Mouse (Mus musculus) left cerebral cortex, postnatal 10 days (tissue): ENCODE data around the gene Xpo1. TPM values are rescaled to one million over a fixed set of nuclear protein-coding genes. Genes with fewer than 3 reads are reported as not detected.

Source experiments
- DNase-seq, 2 experiments: peaks; one replicate each; pipeline ENCODE4 v3.0.0; 2021 to 2022; ENCODE audit warnings: low spot score in 2 of 2, mixed read lengths in 1 of 2; ENCODE audit errors: extremely low spot score in 1 of 2
- intact Hi-C: fragments of 180-260 bp; cut with DNase I; formaldehyde crosslinking; loops from one replicate; pipeline ENCODE4 v1.15.1; 2025
- total RNA-seq, 2 experiments: library from RNA; stranded (reverse); gene quantifications; 2 replicates each; pipeline ENCODE4 v1.2.3; 2021

Gene Xpo1
- total RNA-seq: 10 to 100 TPM; 79.3 to 82.3 TPM

DNA sequence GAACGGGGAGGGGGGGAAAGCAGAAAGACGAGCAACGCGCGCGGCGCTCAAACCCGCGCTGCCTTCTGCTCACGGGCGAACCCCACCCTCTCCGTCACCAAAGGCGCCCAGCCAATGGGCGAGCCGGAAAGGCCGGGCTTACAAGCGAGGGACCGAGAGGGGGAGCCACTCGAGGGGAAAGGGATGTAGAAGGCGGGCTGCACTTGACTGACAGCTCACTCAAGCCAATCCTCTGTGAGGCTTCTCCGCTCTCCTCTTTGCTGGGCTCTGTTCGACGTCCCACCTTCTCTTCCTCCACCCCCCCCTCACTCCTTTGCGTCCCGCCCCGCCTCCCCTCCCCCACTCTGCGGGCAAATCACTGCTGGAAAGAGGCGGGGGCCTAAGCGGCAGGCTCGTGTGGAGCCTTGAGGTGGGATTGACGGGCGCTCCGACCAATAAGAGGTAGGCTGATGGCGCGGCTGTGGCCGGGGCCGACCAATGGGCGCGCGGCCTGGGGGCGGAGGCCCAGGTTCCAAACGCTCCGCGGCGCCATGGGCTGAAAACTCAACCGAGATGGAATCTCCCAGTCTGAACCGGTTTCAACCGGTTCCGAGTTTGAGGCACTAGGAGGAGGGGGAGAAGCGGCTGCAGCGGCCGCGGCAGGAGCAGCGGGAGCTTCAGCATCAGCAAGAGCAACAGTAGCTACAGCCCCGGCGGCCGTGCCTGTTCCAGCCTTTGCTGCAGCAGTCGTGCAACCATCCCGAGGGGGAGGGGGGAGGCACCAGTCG, at the start of gene Xpo1:
Gene Xpo1 (plus strand): TSS at position 615 of the 767 bp plus-strand sequence.
- peak; percentile 100 for DNase-seq
- intact Hi-C loops: loop anchor here (5.0 kb wide), 3 partner anchors 103 to 248 kb away; partner anchors contain the start of gene Fam161a

DNA sequence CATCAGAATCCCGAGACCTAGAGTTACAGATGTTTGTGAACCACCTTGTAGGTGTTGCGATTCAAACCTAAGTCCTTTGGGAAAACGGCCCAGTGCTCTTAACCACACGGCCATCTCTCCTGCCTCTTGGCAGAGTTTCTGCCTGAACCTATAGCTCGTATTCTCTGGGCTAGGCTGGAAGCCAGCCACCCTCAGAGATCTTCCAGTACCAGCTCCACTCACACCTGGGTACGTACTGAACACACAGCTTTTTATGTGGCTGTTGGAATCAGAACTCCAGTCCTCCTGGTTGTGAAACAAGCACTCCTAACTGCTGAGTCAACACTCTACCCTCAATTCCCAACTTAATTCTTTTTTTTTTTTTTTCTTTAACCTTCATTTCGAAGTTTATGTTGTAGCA, 46.1 kb upstream of the Xpo1 start:
- intact Hi-C loops: no loop called here
- DNase-seq: no peak

DNA sequence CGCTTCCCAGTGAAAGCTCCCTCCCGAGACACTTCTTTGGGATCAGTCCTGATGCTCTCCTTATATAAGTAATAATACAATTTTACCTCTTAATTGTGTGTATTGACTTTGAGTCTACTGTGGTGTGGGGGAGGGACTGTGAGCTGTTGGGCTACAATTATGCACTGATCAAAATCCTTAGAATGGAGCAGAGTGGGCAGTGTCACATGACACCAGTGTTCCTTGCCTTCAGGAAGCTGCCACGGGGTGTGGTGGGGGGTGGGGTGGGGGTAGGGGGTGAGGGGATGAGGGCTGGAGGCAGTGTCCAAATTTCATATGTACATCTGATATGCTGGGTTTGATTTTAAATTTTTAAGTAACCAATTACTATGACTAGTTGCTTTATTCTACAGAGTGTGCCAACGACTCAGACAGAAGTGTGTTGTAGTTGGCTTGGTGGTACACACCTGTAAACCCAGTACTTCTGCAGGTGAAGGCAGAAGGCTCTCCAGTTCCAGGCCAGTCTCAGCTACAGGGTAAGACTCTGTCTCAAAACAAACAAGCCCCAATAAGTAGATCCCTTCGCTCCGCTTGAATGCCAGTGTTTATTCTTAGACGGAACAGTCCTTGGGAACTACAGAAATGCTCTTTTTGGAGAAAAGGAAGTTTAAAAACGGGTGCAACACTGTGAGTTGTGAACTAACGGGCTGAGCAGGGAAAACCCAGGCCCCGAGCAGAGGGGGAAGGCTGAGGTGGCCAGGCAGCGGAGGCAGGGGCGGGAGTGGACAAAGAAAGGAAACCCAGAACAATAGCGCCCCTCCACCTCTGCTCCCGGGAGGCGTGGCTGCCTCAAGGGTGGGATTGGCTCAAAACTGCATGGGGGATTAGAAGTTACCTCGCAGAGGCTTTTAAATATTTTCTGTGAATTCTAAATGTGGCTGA, 45.0 kb upstream of the Xpo1 start:
- intact Hi-C loops: no loop called here
- DNase-seq: peak in 1 of 2 experiments; percentile 85

DNA sequence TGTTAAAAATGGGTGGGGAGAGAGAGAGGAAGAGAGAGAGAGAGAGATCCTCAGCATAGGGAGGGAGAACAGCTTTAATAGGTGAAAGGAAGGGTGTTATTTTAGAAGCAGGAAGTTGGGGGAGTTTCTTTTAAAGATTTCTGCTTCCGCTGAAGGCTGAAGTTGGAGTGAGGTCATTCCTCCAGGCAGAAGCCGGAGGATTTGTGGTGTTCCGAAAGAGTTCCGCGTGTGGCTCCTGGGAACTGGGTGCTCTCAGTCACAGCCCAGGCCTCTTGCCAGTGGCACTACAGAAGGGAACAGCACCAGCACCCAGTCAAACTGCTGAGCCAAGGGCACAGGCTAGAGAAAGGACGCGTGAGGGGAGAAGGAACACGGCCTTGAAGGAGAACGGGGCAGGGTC, 38.4 kb upstream of the Xpo1 start:
- intact Hi-C loops: no loop called here
- no peak for DNase-seq

DNA sequence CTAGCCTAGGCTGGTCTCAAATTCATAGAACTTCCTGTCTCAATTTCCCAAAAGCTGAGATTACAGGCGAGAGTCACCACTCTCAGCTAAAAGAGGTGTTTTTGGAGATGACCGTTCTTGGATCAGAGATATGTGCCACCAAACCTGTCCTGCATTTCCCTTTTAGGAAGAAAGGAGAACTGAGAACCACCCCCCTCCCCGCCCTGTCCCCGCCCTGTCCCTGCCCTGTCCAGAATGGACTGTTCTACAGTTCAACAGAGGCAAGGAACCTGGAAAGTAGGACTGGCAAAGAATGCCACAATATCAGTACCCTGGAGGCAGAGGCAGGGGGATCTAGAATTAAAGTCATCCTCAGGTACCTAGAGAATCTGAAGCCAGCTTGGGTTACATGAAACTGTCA, 19.8 kb upstream of the Xpo1 start:
- no peak for DNase-seq
- intact Hi-C loops: no loop called here

DNA sequence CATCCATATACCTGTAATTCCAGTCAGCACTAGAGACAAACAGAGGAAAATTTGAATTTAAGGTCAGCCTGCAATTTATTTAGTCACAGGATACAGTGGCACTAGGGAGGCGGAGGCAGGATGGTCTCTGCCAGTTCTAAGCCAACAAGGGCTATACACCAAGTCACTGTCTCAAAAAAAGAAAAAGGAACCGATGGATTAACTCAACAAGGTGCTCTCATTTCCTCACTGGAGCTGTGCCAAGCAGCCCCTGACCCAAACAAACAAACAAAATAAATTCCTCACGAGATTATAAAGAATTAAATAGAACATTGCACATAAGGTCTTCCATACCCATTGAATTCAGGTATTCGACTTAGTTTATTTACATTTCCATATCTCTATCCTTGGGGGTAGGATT, 1.9 kb upstream of the Xpo1 start:
- intact Hi-C loops: no loop called here
- no peak for DNase-seq

DNA sequence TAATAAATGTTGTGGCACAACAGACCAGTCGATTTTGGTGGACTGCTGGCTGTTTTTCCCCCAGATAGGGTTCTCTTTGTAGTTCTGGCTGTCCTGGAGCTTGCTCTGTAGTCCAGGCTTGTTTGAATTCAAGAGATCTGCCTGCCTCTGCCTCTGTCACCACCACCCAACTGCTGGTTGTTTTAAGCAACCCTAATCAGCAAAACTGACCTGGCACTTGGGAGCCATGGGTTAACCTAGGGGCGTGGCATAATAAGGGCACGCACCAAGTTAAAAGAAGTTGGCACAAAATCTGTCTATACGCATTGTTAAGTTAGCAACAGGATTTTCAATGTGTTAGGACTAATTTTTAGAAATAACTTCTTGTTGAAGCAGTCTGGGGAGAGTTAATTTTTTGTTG, 1.3 kb upstream of the Xpo1 start:
- intact Hi-C loops: no loop called here
- DNase-seq: no peak

DNA sequence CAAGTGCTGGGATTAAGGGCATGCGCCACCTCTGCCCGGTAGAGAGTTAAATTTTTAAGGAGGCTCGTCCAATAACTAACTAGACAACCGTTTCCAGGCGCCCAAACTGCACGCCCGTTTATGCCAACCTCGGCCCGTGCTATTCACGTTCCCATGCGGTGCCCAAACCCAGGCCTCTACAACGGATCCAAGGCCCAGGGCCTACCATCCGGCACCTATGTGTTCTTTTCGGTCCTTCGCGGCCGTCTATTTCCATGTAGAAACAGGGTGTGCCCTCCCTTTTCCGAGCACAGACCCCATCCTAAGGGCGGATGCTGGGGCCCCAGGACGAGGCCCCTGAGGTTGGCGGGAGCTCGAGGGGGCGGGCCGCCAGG, 801 bp upstream of the Xpo1 start:
- DNase-seq: no peak
- intact Hi-C loops: loop anchor here (5.0 kb wide), 3 partner anchors 103 to 248 kb away; partner anchors contain the start of gene Fam161a

DNA sequence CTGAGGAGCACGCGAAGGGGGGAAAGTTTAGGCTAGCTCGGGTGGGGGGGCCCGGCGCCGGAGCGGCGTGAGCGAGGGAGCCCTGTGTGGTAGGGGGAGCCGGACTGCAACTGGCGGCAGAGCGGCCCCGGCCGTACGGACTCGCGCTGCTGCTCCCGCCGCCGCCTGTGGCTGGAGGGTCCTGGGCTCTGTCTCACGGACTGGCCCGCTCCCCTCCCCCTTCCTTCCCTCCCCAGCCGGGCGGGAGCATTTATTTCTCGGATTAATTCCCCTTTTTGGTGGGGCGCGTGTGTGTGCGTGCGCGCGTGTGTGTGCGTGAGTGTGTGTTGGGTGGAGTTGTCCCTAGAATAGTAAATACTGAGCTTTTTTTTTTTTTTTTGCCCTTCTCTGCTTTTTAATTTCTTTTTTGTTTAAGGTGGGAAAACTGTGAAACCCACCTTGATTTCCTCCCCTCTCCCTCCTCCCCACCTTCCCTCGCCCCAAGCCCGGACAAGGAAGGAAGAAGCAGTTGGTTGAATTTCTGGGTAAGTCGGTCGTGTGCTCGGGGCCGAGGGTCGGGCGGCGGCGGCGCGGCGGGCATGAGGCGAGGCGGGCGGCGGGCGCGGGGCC, 457 bp downstream of the Xpo1 start:
- DNase-seq: peak in 1 of 2 experiments; percentile 36
- intact Hi-C loops: loop anchor here (5.0 kb wide), 3 partner anchors 104 to 249 kb away; partner anchors contain the start of gene Fam161a

DNA sequence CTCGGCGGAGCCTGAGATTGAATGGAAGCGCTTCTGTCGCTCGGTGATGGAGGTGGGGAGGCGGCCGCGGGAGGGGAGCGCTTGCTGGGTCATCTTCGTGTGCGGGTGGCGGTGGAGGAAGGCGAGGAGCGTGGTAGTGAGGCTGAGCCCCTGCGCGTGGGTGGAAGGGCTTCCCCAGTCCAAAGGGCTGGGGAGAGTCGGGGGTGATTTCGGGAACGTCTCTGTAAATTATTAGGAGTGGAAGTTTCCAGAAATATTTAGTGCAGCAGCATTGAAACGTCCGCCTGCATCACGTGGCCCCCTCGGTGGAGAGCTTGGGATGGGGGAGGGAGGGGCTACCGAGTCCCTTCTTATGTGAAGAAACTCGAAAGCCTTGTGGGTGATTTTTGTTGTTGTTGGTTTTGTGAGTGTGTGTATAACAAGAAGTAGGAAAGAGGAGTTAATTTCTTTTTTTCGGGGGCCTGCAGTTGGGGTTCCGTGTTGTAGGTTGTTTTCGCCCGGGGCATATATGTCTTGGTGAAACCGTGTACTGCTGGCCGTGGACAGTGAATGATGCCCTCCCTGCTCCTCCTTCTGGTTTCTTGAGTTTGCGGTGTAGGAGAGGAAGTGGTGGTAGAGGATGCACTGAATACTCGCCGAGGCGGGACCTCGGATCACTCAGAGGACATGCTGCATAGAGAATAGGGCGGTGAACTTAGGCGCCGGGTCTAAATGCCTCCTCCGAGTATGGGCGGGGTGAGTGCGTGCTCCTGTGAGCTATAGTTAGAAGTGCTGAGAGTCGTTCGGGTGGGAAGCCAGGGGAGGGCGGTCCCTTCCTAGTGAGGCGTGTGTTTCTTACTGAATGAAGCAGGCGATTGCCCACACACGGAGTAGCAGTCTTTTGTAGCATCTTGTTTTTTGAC, 1.2 kb downstream of the Xpo1 start:
- peak; percentile 47 to 84 for DNase-seq
- intact Hi-C loops: loop anchor here (5.0 kb wide), 3 partner anchors 105 to 250 kb away; partner anchors contain the start of gene Fam161a

DNA sequence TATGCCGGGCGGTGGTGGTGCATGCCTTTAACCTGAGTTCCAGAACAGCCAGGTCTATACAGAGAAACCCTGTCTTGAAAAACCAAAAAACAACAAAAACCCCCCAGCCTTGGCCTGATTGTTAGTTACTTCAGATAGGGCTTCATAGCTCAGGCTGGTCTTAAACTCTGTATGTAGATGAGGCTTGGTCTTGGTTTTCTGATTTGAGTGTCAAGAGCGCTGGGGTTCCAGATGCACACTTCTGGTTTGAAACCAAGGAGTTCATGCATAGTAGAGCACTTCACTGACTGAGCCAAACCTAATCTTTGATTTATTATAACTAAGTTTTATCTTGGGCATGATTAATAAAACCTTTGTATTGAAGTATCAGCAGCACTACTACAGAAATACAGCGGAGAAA, 3.2 kb downstream of the Xpo1 start:
- DNase-seq: no peak
- intact Hi-C loops: loop anchor here (5.0 kb wide), 3 partner anchors 107 to 252 kb away; partner anchors contain the start of gene Fam161a

DNA sequence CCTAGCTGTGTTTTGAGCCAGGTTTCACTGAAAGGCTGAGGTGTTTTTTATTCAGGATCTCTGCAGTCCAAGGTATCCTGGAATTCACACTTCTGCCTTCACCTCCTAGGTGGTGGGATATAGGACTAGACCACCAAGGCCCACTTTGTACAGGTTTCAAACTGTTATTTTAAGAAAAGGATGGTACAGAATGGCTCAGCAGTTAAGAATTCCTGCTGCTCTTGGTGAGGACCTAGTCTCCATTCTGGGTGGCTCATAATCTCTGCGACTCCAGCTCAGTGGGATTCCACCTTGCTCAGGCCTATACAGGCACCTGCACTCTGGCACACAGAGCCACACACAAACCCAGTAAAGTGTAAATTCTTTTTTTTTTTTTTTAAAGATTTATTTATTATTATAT, 3.6 kb downstream of the Xpo1 start:
- intact Hi-C loops: loop anchor here (5.0 kb wide), 3 partner anchors 107 to 252 kb away; partner anchors contain the start of gene Fam161a
- no peak for DNase-seq

DNA sequence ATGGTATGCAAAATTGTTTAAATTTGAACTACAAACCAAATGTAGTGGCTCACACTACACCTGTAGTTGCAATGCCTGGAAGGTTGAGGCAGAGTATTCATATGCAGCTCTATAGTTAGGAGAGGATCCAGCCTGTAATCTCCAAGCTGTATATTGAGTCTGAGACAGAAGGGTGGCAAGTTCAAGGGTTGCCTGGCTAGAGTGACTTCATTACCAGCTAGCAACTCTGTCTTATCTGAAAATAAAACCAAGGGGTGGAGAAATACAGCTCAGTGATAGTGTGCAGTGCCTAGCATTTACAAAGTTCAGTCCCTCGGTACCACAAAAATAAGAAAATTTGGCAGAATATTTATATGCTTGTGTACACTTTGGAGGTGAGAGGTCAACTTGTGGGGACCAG, 4.3 kb downstream of the Xpo1 start:
- intact Hi-C loops: no loop called here

DNA sequence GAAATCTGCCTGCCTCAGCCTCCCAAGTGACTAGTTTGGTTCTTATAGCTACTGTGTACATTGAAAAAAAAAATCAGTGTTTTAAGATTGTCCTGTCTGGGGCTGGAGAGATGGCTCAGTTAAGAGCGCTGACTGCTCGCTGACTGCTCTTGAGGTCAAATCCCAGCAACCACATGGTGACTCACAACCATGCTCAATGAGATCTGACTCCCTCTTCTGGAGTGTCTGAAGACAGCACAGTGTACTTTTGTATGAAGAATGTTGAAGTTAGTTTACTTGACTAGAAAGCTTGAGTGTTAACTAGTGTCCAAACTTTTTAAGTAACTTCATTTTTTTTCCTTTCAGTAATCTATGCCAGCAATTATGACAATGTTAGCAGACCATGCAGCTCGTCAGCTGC, 5.6 kb downstream of the Xpo1 start:
- DNase-seq: no peak
- intact Hi-C loops: no loop called here

More for the DNA sequence above, 4.3 kb downstream of the Xpo1 start:
- DNase-seq: no peak

DNA sequence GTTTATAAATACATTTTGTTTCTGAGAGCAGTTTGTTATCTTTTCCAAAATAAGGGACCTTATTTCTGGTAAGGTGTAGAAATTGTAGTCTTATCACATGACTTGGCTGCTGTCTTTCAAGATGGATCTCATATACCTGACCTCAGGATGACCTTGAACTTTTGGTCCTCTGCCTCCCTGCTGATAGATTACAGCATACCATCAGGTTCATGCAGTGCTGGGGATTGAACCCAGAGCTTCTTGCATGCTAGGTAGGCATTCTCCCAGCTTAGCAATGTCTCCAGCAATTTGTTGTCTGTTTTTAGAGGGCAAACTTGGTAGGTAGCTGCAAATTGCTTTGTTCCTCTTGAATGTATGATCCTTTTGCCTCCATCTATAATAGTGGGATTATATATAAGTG, 9.1 kb downstream of the Xpo1 start:
- no peak for DNase-seq
- intact Hi-C loops: no loop called here

DNA sequence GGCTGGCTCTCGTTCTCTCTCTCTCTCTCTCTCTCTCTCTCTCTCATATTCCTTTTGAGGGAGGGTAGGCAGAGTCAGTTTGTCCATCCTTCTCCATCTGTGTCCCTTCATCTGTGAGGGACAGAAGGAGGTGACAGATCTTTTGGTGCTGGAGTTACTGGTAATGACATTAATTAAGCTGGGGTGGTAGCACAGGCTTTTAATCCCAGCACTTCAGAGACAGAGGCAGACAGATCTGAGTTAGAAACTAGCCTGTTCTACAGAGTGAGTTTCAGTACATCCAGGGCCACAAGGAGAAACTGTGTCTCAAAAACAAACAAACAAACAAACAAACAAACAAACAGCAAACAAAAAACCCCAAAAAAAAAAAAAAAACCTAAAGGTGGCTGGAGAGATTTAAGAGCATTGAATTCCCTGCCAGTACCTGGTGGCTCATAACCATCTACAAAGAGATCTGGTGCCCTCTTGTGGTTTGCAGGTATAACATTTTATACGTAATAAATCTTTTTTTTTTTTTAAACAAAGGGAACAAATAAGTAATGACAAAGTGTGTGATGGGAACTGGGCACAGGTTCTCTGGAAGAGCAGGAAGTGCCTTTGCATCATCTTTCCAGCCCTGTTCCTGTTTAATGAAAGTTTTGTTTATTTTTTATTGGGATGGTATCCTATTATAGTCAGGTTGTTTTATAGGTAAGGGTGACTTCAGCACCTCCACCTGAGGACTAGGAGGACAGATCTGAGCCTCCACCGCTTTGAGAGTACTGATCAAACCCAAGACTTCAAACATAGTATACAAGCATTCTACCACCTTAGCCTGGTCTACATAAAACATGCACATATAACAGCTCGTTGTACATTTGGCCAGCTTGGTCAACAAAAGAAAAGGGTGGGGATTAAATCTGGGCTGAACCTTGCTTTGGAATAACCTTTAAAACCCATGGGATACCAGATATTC, 16.2 kb downstream of the Xpo1 start:
- intact Hi-C loops: loop anchor here (5.0 kb wide), 4 partner anchors 125 to 640 kb away; partner anchors contain the start of genes Cct4 and Fam161a
- peak; percentile 24 to 39 for DNase-seq

DNA sequence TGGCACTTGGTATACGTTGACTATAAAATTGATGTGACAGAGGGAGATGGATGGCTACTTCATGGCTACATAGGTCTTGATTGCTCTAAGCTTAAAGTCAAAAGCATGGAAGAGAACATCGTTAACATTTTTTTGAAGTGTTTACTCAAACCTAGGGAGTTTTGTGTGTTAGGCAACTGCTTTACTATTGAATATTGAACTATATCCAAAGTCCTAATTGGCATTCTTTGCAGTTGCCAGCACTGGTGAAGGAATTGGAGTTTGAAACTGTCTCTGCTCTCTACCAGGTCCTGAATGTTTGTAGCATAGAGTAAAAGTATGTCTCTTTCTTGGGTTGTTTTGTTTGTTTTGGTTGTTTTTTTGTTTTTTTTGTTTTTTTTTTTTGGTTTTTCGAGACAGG, 19.9 kb downstream of the Xpo1 start:
- DNase-seq: no peak
- intact Hi-C loops: no loop called here
